Mouse (Mus musculus) myocyte (in vitro differentiated cells): ENCODE results near the gene Nme3.

Experiments
- MAX ChIP-seq: IDR thresholded peaks from one replicate; pipeline ENCODE4 v1.6.1; 2011; ENCODE audit warnings: low read depth, mild to moderate bottlenecking, control low read depth
- POLR2A ChIP-seq: IDR thresholded peaks from one replicate; pipeline ENCODE4 v1.6.1; 2011; ENCODE audit warnings: low read depth, mild to moderate bottlenecking, control low read depth, moderate library complexity; ENCODE audit not compliant: insufficient read length
- POLR2AphosphoS2 ChIP-seq: IDR thresholded peaks from one replicate; pipeline ENCODE4 v1.6.1; 2011; ENCODE audit warnings: low read depth, control low read depth; ENCODE audit not compliant: insufficient read length
- USF1 ChIP-seq: IDR thresholded peaks from one replicate; pipeline ENCODE4 v1.6.1; 2011; ENCODE audit warnings: low read depth, mild to moderate bottlenecking, control low read depth, moderate library complexity

GRCm38 (mm10) chr17:24894995-24895547 lies 1.2 kb upstream of the Nme3 start, which contains the start of the genes Eme2 and Mrps34:
- TF ChIP-seq MAX = no peak
- TF ChIP-seq POLR2A = peak; percentile 71
- no peak for TF ChIP-seq USF1
- peak; percentile 86 for TF ChIP-seq POLR2AphosphoS2
